Mouse (Mus musculus) T-cell, adult 2 months (primary cell): ENCODE results near the gene Mapk10.

Experiments used
- DNase-seq: peaks from one replicate; pipeline ENCODE4 v3.0.0; 2022; ENCODE audit warnings: low spot score

Gene Mapk10

GRCm38 (mm10) chr5:103050319-103050916 lies 160.7 kb downstream of the Mapk10 start:
- no peak for DNase-seq

- DNase-seq, result no peak
Observed at GRCm38 (mm10) chr5:103048011-103048410, 163.1 kb downstream of the Mapk10 start.

- DNase-seq, result no peak
Observed at GRCm38 (mm10) chr5:103037752-103038151, 173.4 kb downstream of the Mapk10 start.

GRCm38 (mm10) chr5:103028940-103029621 lies 182.1 kb downstream of the Mapk10 start:
- no peak for DNase-seq

- no peak for DNase-seq
Observed at GRCm38 (mm10) chr5:103022504-103023172, 188.5 kb downstream of the Mapk10 start.

GRCm38 (mm10) chr5:103021479-103021878 lies 189.7 kb downstream of the Mapk10 start:
- DNase-seq, result no peak

- no peak for DNase-seq
Observed at GRCm38 (mm10) chr5:103020954-103021353, 190.2 kb downstream of the Mapk10 start.

GRCm38 (mm10) chr5:103020127-103020526 lies 191.0 kb downstream of the Mapk10 start:
- no peak for DNase-seq

GRCm38 (mm10) chr5:103017637-103018036 lies 193.5 kb downstream of the Mapk10 start:
- no peak for DNase-seq

GRCm38 (mm10) chr5:103014309-103014708 lies 196.8 kb downstream of the Mapk10 start:
- no peak for DNase-seq

- no peak for DNase-seq
Observed at GRCm38 (mm10) chr5:103008894-103009293, 202.2 kb downstream of the Mapk10 start.

- DNase-seq, result no peak
Observed at GRCm38 (mm10) chr5:103002116-103002515, 209.0 kb downstream of the Mapk10 start.

- DNase-seq, result no peak
Observed at GRCm38 (mm10) chr5:103000572-103000971, 210.6 kb downstream of the Mapk10 start.

- DNase-seq, result no peak
Observed at GRCm38 (mm10) chr5:102998524-102998923, 212.6 kb downstream of the Mapk10 start.

- no peak for DNase-seq
Observed at GRCm38 (mm10) chr5:102997907-102998306, 213.2 kb downstream of the Mapk10 start.

- no peak for DNase-seq
Observed at GRCm38 (mm10) chr5:102996331-102996730, 214.8 kb downstream of the Mapk10 start.

GRCm38 (mm10) chr5:102995928-102996327 lies 215.2 kb downstream of the Mapk10 start:
- no peak for DNase-seq

GRCm38 (mm10) chr5:102993951-102994350 lies 217.2 kb downstream of the Mapk10 start:
- no peak for DNase-seq

- no peak for DNase-seq
Observed at GRCm38 (mm10) chr5:102991691-102992090, 219.4 kb downstream of the Mapk10 start.

GRCm38 (mm10) chr5:102978382-102978781 lies 232.8 kb downstream of the Mapk10 start:
- no peak for DNase-seq

GRCm38 (mm10) chr5:102977138-102977537 lies 234.0 kb downstream of the Mapk10 start:
- no peak for DNase-seq

- DNase-seq, result no peak
Observed at GRCm38 (mm10) chr5:102976540-102976939, 234.6 kb downstream of the Mapk10 start.

- DNase-seq, result no peak
Observed at GRCm38 (mm10) chr5:102974400-102974799, 236.7 kb downstream of the Mapk10 start.
